Mouse (Mus musculus): Measurements from ENCODE around the gene Zfpm1.

GRCm38 (mm10) chr8:122322792-122323191, 40.9 kb downstream of the Zfpm1 start:
- no peak for TF ChIP-seq CTCF (IDR thresholded peaks at IDR 0.05; ENCODE audit: low read depth, low read length)
- TF ChIP-seq POLR2A (IDR thresholded peaks at IDR 0.05; ENCODE audit: borderline replicate concordance, low read depth, low read length) = no peak

Measured in bone marrow macrophage, adult 2 months (primary cell).